In genomic region chr8:7097577-7097976, GRCm38 (mm10) we compare ENCODE assay signal across 13 mouse cellular contexts.
DNase-seq lines count a peak whose midpoint lies in the region; ATAC-seq and TF ChIP-seq lines count a peak whose summit lies in the region.
"Had no signal": no experiment of that assay in that cellular context is flagged by ENCODE, and none has a peak within 500 bp of the region (broad histone marks: within the 10 kb centered on the region; RNA-seq: fewer than 3 reads in every experiment).

No protein-coding gene starts in this region.

- H3K4me1 ChIP-seq in forebrain, embryonic 11.5 days (replicated peaks; ENCODE audit: control insufficient read depth, insufficient read depth, low read length): no peaks in the 10 kb centered on the region
- no peaks in the 10 kb centered on the region for H3K4me1 ChIP-seq in forebrain, embryonic 10.5 days
- peaks cover 2% of the 10 kb centered on the region; the same call in 1 of the 2 replicates for H3K4me1 ChIP-seq in forebrain, embryonic 12.5 days
- no peaks in the 10 kb centered on the region for H3K4me1 ChIP-seq in hindbrain, postnatal 0 days (ENCODE audit: insufficient read depth, low read length)
- H3K4me1 ChIP-seq in neural tube, embryonic 12.5 days: 0 out of 2 replicates have a peak, but pooled peaks cover 2% of the 10 kb centered on the region

- no peak overlapping the region for H3K9ac ChIP-seq in forebrain, embryonic 11.5 days (ENCODE audit: low read length)
- no peak overlapping the region for H3K9ac ChIP-seq in forebrain, embryonic 12.5 days
- no peak overlapping the region for H3K9ac ChIP-seq in hindbrain, postnatal 0 days (replicated peaks; ENCODE audit: low read length)
- H3K9ac ChIP-seq in neural tube, embryonic 12.5 days: no peak overlapping the region

- TF ChIP-seq CTCF in hindbrain, postnatal 0 days (IDR thresholded peaks at IDR 0.05; ENCODE audit: low read depth): no peak

- 48% methylated on average over 2 of the region's 2 CpGs for WGBS in forebrain, embryonic 11.5 days
- WGBS in forebrain, embryonic 10.5 days: 63% methylated on average over 2 of the region's 2 CpGs
- WGBS in forebrain, embryonic 12.5 days: 56% methylated on average over 2 of the region's 2 CpGs
- 38% methylated on average over 2 of the region's 2 CpGs for WGBS in hindbrain, postnatal 0 days
- 29% methylated on average over 2 of the region's 2 CpGs for WGBS in neural tube, embryonic 12.5 days

- ATAC-seq in forebrain, embryonic 11.5 days (replicated peaks; ENCODE audit: low FRiP score): peak; percentile 85
- peak; percentile 88 for ATAC-seq in forebrain, embryonic 12.5 days (ENCODE audit: low FRiP score)
- ATAC-seq in hindbrain, postnatal 0 days: peak; percentile 64; the same call in 1 of the 2 replicates
- peak; percentile 83 for ATAC-seq in neural tube, embryonic 12.5 days (ENCODE audit: low FRiP score, low read depth)
- ATAC-seq: inflammation-experienced regulatory T-cells, adult 6 months had no signal

- DNase-seq in forebrain, embryonic 11.5 days (ENCODE audit: low spot score): no peak
- DNase-seq in forebrain, embryonic 10.5 days (ENCODE audit: extremely low spot score, low spot score): no peak
- peak; percentile 39 for DNase-seq in hindbrain, postnatal 0 days (ENCODE audit: low spot score)
- no peak for DNase-seq in gastrocnemius, postnatal 4 days (ENCODE audit: low spot score in 2 of 2)
- no peak for DNase-seq in left cerebral cortex, adult 11 months (ENCODE audit: low spot score)
- no peak for DNase-seq in urinary bladder, adult 18-20 months (ENCODE audit: low spot score in 2 of 2)
- DNase-seq: cerebellum, adult 8-10 months; liver; lung, postnatal 4 days had no signal

- no peaks in the 10 kb centered on the region for H3K9me3 ChIP-seq in forebrain, embryonic 11.5 days (ENCODE audit: control insufficient read depth, low read length)
- no peaks in the 10 kb centered on the region for H3K9me3 ChIP-seq in forebrain, embryonic 10.5 days
- H3K9me3 ChIP-seq in forebrain, embryonic 12.5 days: no peaks in the 10 kb centered on the region
- H3K9me3 ChIP-seq in hindbrain, postnatal 0 days (ENCODE audit: low read length): no peaks in the 10 kb centered on the region
- no peaks in the 10 kb centered on the region for H3K9me3 ChIP-seq in neural tube, embryonic 12.5 days

- H3K27me3 ChIP-seq in forebrain, embryonic 11.5 days (ENCODE audit: control insufficient read depth, insufficient read depth, low read length): no peaks in the 10 kb centered on the region
- H3K27me3 ChIP-seq in forebrain, embryonic 10.5 days (ENCODE audit: poor library complexity, severe bottlenecking): no peaks in the 10 kb centered on the region
- H3K27me3 ChIP-seq in forebrain, embryonic 12.5 days: no peaks in the 10 kb centered on the region
- no peaks in the 10 kb centered on the region for H3K27me3 ChIP-seq in hindbrain, postnatal 0 days (ENCODE audit: insufficient read depth, low read length)
- no peaks in the 10 kb centered on the region for H3K27me3 ChIP-seq in neural tube, embryonic 12.5 days (replicated peaks)

- no peak overlapping the region for H3K4me2 ChIP-seq in forebrain, embryonic 11.5 days (ENCODE audit: low read depth, low read length, severe bottlenecking)
- no peak overlapping the region for H3K4me2 ChIP-seq in forebrain, embryonic 12.5 days
- no peak overlapping the region for H3K4me2 ChIP-seq in hindbrain, postnatal 0 days (ENCODE audit: low read depth, low read length)
- H3K4me2 ChIP-seq in neural tube, embryonic 12.5 days (replicated peaks): no peak overlapping the region
- H3K4me2 ChIP-seq: heart, embryonic 11.5 days had no signal

- H3K36me3 ChIP-seq in forebrain, embryonic 11.5 days (ENCODE audit: control insufficient read depth, insufficient read depth, low read length): no peaks in the 10 kb centered on the region
- H3K36me3 ChIP-seq in forebrain, embryonic 10.5 days (replicated peaks): no peaks in the 10 kb centered on the region
- no peaks in the 10 kb centered on the region for H3K36me3 ChIP-seq in forebrain, embryonic 12.5 days (replicated peaks)
- no peaks in the 10 kb centered on the region for H3K36me3 ChIP-seq in hindbrain, postnatal 0 days (ENCODE audit: insufficient read depth, low read length)
- no peaks in the 10 kb centered on the region for H3K36me3 ChIP-seq in neural tube, embryonic 12.5 days

- H3K27ac ChIP-seq in forebrain, embryonic 11.5 days (ENCODE audit: low read depth, low read length): no peak overlapping the region
- no peak overlapping the region for H3K27ac ChIP-seq in forebrain, embryonic 10.5 days
- H3K27ac ChIP-seq in forebrain, embryonic 12.5 days: no peak overlapping the region
- H3K27ac ChIP-seq in hindbrain, postnatal 0 days: no peak overlapping the region
- no peak overlapping the region for H3K27ac ChIP-seq in neural tube, embryonic 12.5 days

- no peak overlapping the region for H3K4me3 ChIP-seq in forebrain, embryonic 11.5 days (ENCODE audit: low read depth, low read length)
- H3K4me3 ChIP-seq in forebrain, embryonic 10.5 days: no peak overlapping the region
- H3K4me3 ChIP-seq in forebrain, embryonic 12.5 days (replicated peaks): no peak overlapping the region
- no peak overlapping the region for H3K4me3 ChIP-seq in hindbrain, postnatal 0 days (ENCODE audit: low read length)
- H3K4me3 ChIP-seq in neural tube, embryonic 12.5 days: no peak overlapping the region
